In genomic region chr1:180331546-180332075, GRCm38 (mm10) we compare ENCODE assay signal across 8 mouse cellular contexts. TPM values are rescaled to one million over a fixed set of nuclear protein-coding genes. Genes with fewer than 3 reads are reported as not detected.
A peak's percentile ranks its signal among the peaks of the same experiment; 100 is the strongest.
DNase-seq lines count a peak whose midpoint lies in the region; ATAC-seq and TF ChIP-seq lines count a peak whose summit lies in the region.

No protein-coding gene starts in this region.

- H3K27ac ChIP-seq in forebrain, embryonic 12.5 days, result peak overlapping the region; percentile 63; the same call in 1 of the 2 replicates
- H3K27ac ChIP-seq in hindbrain, embryonic 16.5 days (ENCODE audit: low read depth, low read length), result peak overlapping the region; percentile 81
- H3K27ac ChIP-seq in liver, embryonic 16.5 days (ENCODE audit: low read length), result no peak overlapping the region
- H3K27ac ChIP-seq in small intestine, adult 2 months (ENCODE audit: insufficient read depth, low read depth, low read length), result 0 out of 2 replicates have a peak overlapping the region, but pooled peaks have one; percentile 23

- H3K4me2 ChIP-seq in forebrain, embryonic 12.5 days, result peak overlapping the region; percentile 95
- peak overlapping the region; percentile 97 for H3K4me2 ChIP-seq in hindbrain, embryonic 16.5 days (ENCODE audit: low read length)
- peak overlapping the region; percentile 78 for H3K4me2 ChIP-seq in liver, embryonic 16.5 days (ENCODE audit: low read depth, low read length)

- ATAC-seq in forebrain, embryonic 12.5 days (ENCODE audit: low FRiP score), result peak; percentile 31; the same call in 1 of the 2 replicates
- peak; percentile 28 for ATAC-seq in hindbrain, embryonic 16.5 days
- ATAC-seq in liver, embryonic 16.5 days (ENCODE audit: low read depth), result no peak

- WGBS in forebrain, embryonic 12.5 days, result under 1% methylated on average over 21 of the region's 21 CpGs
- WGBS in hindbrain, embryonic 16.5 days, result 3% methylated on average over 21 of the region's 21 CpGs
- WGBS in liver, embryonic 16.5 days (ENCODE audit: insufficient replicate concordance), result under 1% methylated on average over 21 of the region's 21 CpGs
- 1% methylated on average over 21 of the region's 21 CpGs for WGBS in small intestine, adult 2 months

- H3K4me3 ChIP-seq in forebrain, embryonic 12.5 days (replicated peaks), result peak overlapping the region; percentile 52
- peak overlapping the region; percentile 60 for H3K4me3 ChIP-seq in hindbrain, embryonic 16.5 days (ENCODE audit: low read length)
- peak overlapping the region; percentile 51 for H3K4me3 ChIP-seq in liver, embryonic 16.5 days (ENCODE audit: low read depth, low read length)
- peak overlapping the region; percentile 72 for H3K4me3 ChIP-seq in small intestine, adult 2 months (ENCODE audit: low read depth, low read length)

- H3K4me1 ChIP-seq in forebrain, embryonic 12.5 days, result peaks cover 49% of the 10 kb centered on the region
- peaks cover 44% of the 10 kb centered on the region for H3K4me1 ChIP-seq in hindbrain, embryonic 16.5 days (ENCODE audit: control insufficient read depth, insufficient read depth, low read depth, low read length)
- H3K4me1 ChIP-seq in liver, embryonic 16.5 days (ENCODE audit: control insufficient read depth, low read depth, low read length), result peaks cover 29% of the 10 kb centered on the region
- peaks cover 21% of the 10 kb centered on the region for H3K4me1 ChIP-seq in small intestine, adult 2 months (ENCODE audit: control insufficient read depth, insufficient read depth, insufficient read length, low read length)

- no peak for TF ChIP-seq POLR2A in small intestine, adult 2 months (IDR thresholded peaks at IDR 0.05; ENCODE audit: low read depth, low read length)

- H3K36me3 ChIP-seq in forebrain, embryonic 12.5 days (replicated peaks), result no peaks in the 10 kb centered on the region
- H3K36me3 ChIP-seq in hindbrain, embryonic 16.5 days (ENCODE audit: control insufficient read depth, insufficient read depth, low read length), result no peaks in the 10 kb centered on the region
- H3K36me3 ChIP-seq in liver, embryonic 16.5 days (ENCODE audit: control insufficient read depth, insufficient read depth), result no peaks in the 10 kb centered on the region
- no peaks in the 10 kb centered on the region; the same call in 1 of the 2 replicates for H3K36me3 ChIP-seq in small intestine, adult 2 months (ENCODE audit: control insufficient read depth, insufficient read depth, low read length)

- no peak for TF ChIP-seq CTCF in small intestine, adult 2 months (IDR thresholded peaks at IDR 0.05; ENCODE audit: extremely low read depth, insufficient read length, insufficient replicate concordance, low read depth, low read length)

- DNase-seq in gastrocnemius, postnatal 10 days, result peak; percentile 23
- no peak for DNase-seq in gastrocnemius, adult 8-10 months (ENCODE audit: low spot score in 2 of 2)
- peak; percentile 64 for DNase-seq in adrenal gland, postnatal 14 days
- no peak for DNase-seq in urinary bladder, postnatal 36 days (ENCODE audit: low spot score in 2 of 2)

- peaks cover 47% of the 10 kb centered on the region for H3K27me3 ChIP-seq in forebrain, embryonic 12.5 days
- peaks cover 10% of the 10 kb centered on the region for H3K27me3 ChIP-seq in hindbrain, embryonic 16.5 days (replicated peaks; ENCODE audit: control insufficient read depth, insufficient read depth, low read length)
- peaks cover 42% of the 10 kb centered on the region for H3K27me3 ChIP-seq in liver, embryonic 16.5 days (ENCODE audit: control insufficient read depth, insufficient read depth, low read depth, low read length)
- H3K27me3 ChIP-seq in small intestine, adult 2 months (ENCODE audit: control insufficient read depth, insufficient read depth, low read length), result 0 out of 2 replicates have a peak, but pooled peaks cover 2% of the 10 kb centered on the region

- no peaks in the 10 kb centered on the region for H3K9me3 ChIP-seq in forebrain, embryonic 12.5 days
- no peaks in the 10 kb centered on the region for H3K9me3 ChIP-seq in hindbrain, embryonic 16.5 days (ENCODE audit: control insufficient read depth, low read length)
- H3K9me3 ChIP-seq in liver, embryonic 16.5 days (replicated peaks; ENCODE audit: control insufficient read depth, low read length), result no peaks in the 10 kb centered on the region

- peak overlapping the region; percentile 66 for H3K9ac ChIP-seq in forebrain, embryonic 12.5 days
- peak overlapping the region; percentile 74 for H3K9ac ChIP-seq in hindbrain, embryonic 16.5 days (ENCODE audit: low read depth, low read length)
- H3K9ac ChIP-seq in liver, embryonic 16.5 days (ENCODE audit: low read depth, low read length), result peak overlapping the region; percentile 45; the same call in 1 of the 2 replicates

RNA-seq across cellular contexts. Expression of gene Itpkb, which starts 1.3 kb away (rescaled TPM):
- total RNA-seq in gastrocnemius, postnatal 10 days (2021), result 10 to 100 TPM; 30.1 to 38.7 TPM
- 10 to 100 TPM; 11.9 to 15.9 (median 13.6) TPM for total RNA-seq in gastrocnemius, adult 8-10 months (2022)
- 63.9 and 71.4 TPM in 2 replicates for total RNA-seq in adrenal gland, postnatal 14 days (2021)
- 3.7 and 4.2 TPM in 2 replicates for polyA plus RNA-seq in forebrain, embryonic 12.5 days (2016; fragmentation: Nextera tagmentation; extraction: Ambion mirVana)
- polyA plus RNA-seq in hindbrain, embryonic 16.5 days (2015; fragmentation: Nextera tagmentation; extraction: Ambion mirVana), result 3.8 and 4.0 TPM in 2 replicates
- 1.2 and 1.4 TPM in 2 replicates for polyA plus RNA-seq in liver, embryonic 16.5 days (2015; fragmentation: Nextera tagmentation; extraction: Ambion mirVana)
- 4.4 and 6.0 TPM in 2 replicates for polyA plus RNA-seq in small intestine, adult 2 months (2012; rRNA removed)

Comparison
In these comparisons a context has a peak if more than half of its experiments do, and no peak if none do; other contexts are left out.
1. DNase-seq: peak in gastrocnemius, postnatal 10 days (single experiment) and adrenal gland, postnatal 14 days (single experiment); none in gastrocnemius, adult 8-10 months (0 of 2) and urinary bladder, postnatal 36 days (0 of 2).
2. Peak in every context shown above with its lines, with median percentiles within 50 percentile points of each other: H3K4me2 ChIP-seq, H3K4me3 ChIP-seq and H3K9ac ChIP-seq.